Mouse (Mus musculus): ENCODE results near the gene Mb.
A peak's percentile ranks its signal among the peaks of the same experiment; 100 is the strongest.
"Not testable (repeated sequence)": the region's sequence is repeated elsewhere in the genome, so short reads cannot be mapped to it uniquely, and the experiment has no call there.

The Mb gene

GRCm38 (mm10) chr15:77065259-77065852, 14.9 kb upstream of the Mb start:
- DNase-seq (ENCODE audit: low spot score in 2 of 2) = no peak

DNA sequence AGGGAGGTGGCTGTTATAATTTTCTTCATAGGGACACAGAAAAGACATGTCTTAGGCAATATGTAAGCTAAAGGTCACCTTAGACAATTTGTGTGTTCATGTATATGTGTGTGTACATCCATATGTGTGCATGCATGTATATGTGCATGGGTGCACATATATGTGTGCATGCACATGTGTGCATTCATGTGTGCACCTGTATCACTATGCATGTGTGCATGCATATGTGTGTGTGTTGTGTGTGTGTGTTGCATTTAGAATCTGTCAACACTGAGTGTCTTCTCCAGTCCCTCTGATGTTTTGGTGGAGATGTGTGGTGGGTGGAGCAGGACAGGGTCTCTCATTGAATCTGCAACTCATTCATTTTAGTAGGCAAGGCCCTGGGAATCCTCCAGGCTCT, 12.3 kb upstream of the Mb start:
- no peak for DNase-seq (ENCODE audit: low spot score in 2 of 2)

- not testable (repeated sequence) for DNase-seq (ENCODE audit: low spot score in 2 of 2)
Observed at GRCm38 (mm10) chr15:77059416-77059815, 8.9 kb upstream of the Mb start.

- DNase-seq (ENCODE audit: low spot score in 2 of 2) = no peak
Observed at GRCm38 (mm10) chr15:77058566-77058965, 8.1 kb upstream of the Mb start.

GRCm38 (mm10) chr15:77056791-77057051, 6.3 kb upstream of the Mb start:
- no peak for DNase-seq (ENCODE audit: low spot score in 2 of 2)

- DNase-seq (ENCODE audit: low spot score in 2 of 2) = no peak
Observed at GRCm38 (mm10) chr15:77056001-77056790, 5.7 kb upstream of the Mb start.

DNA sequence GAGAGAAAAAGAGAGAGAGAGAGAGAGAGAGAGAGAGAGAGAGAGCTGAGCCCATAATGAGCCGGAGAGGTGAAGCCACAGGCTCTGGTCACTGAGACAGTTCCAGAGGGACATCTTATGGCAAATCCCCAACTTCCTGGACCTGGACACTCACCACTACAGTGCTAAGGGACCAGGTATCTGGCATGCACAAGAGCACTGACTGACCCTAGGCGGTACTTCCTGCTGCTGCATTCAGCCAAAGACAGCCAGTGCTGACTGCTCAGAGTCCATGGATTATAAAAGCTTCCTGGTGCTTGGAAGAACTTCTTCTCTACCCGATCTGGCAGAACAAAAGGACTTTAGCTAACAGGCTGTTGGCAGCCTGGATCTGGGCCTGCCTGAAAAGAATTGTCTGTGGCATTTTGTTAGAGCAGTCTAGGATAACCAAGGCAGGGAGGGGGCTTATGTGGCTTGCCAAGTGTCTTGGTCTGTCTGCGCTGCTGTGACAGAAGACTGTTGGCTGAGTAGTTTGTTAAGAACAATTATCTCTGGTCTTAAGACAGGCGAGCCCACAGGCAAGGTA, 4.2 kb upstream of the Mb start:
- no peak for DNase-seq (ENCODE audit: low spot score in 2 of 2)

DNA sequence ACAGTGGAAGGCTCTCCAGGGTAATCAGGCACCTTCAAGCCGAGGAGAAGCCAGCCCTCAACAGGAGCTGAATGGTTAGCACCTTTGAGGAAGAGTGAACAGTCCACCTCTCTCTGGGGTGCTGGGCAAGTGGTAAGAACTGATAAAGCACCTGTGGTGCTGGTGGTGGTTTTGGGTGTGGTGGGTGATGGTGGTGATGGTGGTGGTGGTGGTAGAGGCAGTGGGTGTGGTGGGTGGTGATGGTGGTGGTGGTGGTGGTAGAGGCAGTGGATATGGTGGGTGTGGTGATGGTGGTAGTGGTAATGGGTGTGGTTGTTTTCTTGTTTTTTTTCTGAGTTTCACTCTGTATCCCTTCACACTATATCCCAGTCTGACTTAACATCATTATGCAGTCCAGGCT, 2.6 kb upstream of the Mb start:
- no peak for DNase-seq (ENCODE audit: low spot score in 2 of 2)

- no peak for DNase-seq (ENCODE audit: low spot score in 2 of 2)
Observed at GRCm38 (mm10) chr15:77052176-77052575, 1.7 kb upstream of the Mb start.

DNA sequence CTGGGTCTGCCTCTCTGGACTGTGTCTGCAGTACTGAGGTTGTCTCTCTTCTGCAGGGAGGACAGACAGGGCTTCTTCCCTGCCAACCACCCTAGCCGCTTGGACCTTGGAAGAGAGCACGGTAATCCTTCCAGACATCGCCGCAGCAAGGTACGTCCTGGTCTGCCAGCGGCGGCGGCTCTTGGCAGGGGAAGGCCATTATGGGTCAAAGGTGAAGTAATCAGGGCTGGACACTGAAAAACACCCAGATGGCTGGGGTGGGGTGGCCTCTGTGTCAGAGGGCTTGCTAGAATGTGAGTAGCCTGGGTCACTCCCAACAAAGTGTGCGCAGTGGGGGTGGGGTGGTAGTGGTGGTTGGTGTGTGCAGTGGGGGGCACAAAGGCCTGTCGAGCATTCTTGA, 4.9 kb downstream of the Mb start:
- no peak for DNase-seq (ENCODE audit: low spot score in 2 of 2)

DNA sequence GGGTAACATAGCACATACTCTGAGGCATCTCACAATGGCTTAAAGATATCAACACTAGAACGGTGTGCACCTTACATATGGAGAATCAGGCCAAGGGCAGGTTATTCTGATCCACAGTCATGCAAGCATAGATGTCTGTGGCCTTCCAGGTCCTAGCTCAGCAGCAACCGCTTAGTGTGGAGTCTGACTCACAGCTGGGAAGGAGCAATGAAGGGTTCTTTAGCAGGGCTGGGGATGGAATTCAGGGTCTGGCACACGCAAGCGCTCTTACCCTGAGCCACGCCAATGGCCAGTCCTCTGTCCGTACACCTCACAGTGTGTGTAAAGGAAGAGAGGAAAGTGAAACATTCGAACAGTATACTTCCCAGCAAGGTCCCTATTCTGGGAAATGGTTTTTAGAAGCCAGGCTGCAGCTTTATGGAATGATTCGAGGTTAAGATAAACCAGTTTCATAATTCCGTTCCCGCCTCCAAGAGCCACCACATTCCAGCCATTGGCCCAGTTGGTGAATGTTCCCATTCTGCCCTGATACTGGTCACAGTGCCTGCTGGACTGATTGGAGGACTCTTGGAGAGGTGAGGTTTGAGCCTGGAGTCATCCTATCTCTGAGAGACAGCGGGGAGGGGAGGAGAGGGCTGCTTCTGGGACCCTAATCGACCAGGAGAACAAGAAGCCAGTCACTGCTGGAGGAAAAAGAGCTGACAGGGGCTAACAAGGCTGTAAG, 5.7 kb downstream of the Mb start, which contains the start of gene Apol6:
TSS of gene Apol6 (plus strand) at position 133 of the 724 bp plus-strand sequence.
- no peak for DNase-seq (ENCODE audit: low spot score in 2 of 2)

DNA sequence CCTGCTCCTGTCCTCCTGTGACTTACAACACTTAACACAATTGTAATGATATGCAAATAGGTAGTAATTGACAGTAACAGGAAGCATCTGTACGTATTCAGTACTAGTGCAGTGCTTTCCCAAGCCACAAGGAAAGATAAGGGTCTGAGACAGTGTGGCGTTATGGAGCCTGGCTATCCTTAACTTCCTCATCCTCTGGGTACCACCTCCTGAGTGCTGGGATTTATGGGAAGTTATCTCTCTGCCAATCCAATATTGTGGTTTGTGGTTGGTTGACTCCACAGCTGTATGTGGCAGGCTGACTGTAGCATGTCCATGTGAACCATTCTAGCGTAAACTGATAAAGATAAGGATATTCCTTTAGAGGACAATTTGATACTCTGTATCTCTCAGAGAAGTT, 9.7 kb downstream of the Mb start:
- no peak for DNase-seq (ENCODE audit: low spot score in 2 of 2)

- DNase-seq (ENCODE audit: low spot score in 2 of 2) = no peak
Observed at GRCm38 (mm10) chr15:77039211-77039700, 11.2 kb downstream of the Mb start.

DNA sequence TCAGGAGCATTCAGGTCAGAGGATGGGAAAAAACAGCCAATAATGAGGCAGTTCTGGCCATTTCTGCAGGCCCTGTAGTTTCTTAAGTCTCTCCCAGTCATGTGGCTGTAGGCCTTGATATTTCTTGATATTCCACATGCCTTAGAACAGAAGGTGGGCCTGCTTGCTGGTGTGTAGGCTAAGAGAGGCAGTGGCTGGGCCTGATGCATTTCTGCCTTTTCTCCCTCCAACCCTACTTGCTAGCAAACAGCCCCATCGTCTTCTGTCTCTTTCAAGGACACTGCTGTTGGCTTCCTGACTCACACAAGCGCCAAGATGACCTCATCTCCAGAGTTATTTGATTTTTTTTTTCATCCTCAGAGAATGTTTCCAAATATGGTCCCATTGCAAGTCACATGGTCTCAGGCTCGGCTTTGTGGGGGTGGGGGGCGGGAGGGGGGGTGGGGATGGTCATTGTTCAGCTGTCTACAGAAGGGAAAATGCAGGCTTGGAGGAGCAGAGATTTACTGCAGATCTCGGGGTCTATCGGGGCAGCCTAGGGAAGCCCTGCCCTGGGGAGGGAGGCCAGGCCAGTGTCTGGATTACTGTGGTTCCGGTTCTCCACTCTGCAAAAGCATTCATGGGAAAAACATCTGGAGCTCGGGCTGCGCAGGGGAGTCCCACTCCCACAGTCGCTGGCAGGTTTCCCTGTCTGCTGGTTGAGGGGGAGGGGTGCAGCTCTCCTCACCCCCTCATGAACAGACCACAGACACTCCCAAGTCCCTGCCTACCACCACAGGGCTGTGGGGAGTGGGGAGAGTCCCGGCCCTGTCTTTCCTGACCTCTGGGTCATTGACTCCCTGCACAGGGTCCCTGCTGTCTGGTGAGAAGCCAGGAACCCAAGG, 12.9 kb downstream of the Mb start:
- DNase-seq (ENCODE audit: low spot score in 2 of 2) = no peak

DNA sequence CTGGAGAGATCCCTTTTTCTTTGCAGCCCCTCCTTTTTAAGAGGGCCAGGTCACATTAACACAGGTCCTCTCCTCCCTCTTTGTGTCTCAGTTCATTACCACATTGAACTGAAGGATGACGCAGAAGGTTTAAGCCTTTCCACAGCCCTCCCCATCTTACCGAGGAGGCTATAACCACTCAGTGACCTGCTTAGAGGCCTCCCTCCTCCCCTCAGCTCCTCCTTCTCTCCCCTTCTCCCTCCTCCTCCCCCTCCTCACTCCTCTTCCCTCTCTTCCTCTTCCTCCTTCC, 13.5 kb downstream of the Mb start:
- no peak for DNase-seq (ENCODE audit: low spot score in 2 of 2)

DNA sequence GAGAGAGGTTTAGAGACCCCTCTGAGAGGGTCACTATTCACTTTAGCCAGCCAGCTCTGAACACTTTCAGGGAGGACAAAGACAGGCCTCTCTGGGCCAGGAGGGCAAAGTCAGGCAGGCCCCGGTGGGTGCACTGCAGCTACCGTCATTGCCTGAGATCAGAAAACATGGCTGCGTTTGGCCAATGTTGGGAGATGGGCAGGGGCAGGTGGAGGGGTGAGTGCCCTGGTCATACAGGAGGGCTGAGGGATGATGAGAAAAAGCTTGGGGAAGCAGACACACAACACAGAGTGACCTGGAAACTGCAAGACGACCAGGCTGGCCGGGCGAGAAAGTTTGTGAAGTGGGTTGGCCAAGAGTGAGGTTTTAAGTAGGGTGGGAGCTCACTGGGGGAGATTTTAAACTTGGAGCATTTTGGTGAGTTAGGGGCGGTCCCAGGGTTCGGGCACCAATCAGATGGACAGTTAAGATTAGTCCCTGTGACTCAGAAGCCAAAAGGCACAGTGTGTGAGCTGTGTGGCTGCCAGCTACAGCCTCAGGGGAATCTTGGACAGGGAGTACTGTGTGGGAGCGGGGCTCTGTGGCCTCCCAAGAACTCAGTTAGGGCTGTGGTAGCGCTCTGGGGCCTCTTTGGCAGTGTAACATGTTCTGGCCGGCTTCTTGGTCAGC, 14.0 kb downstream of the Mb start:
- DNase-seq (ENCODE audit: low spot score in 2 of 2) = no peak

GRCm38 (mm10) chr15:77035643-77036042, 14.8 kb downstream of the Mb start:
- DNase-seq (ENCODE audit: low spot score in 2 of 2) = no peak

DNA sequence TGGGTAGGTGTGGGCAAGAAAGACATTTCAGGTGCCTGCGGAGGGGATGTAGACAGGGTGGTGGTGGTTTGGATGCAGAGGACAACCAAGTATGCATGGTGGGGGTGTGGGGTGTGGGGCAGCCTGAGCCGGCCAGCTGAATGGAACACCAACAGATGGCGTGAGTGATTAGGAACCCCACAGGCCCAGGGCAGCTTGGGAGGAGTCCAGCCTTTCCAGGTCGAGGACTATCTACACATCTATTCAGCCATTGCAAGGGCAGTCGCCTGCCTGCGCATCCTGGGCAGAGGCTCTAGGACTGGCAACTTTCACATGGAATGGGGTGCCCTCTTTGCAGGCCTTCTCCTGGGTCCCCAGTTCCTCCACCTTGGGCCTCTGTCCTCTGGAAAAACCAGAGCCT, 15.9 kb downstream of the Mb start:
- no peak for DNase-seq (ENCODE audit: low spot score in 2 of 2)

DNA sequence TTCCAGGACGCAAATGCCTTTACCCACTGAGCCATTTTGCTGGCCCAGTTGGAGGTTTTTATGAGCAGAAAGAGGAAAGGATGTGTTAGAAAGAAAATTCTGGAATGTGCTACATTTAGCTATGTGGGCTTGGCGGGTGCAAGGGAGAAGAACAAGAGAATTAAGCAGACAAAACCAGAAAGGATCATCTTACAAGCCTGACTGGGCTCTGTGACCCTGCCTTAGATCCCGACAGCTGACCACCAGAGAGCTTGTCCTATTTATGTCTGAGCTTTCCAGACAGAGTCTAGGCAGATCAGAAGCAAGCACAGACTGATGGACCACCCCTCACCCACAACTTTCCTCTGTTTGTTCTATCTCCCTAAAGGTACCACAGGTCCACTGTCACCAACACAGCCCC, 19.2 kb downstream of the Mb start:
- DNase-seq (ENCODE audit: low spot score in 2 of 2) = no peak

GRCm38 (mm10) chr15:77029331-77029991, 21.0 kb downstream of the Mb start:
- peak; percentile 65 to 70 for DNase-seq (ENCODE audit: low spot score in 2 of 2)

- DNase-seq (ENCODE audit: low spot score in 2 of 2) = no peak
Observed at GRCm38 (mm10) chr15:77027675-77028074, 22.8 kb downstream of the Mb start.

All from right cerebral cortex, postnatal 10 days (tissue).